Mouse (Mus musculus): Measurements from ENCODE around the gene Prcc. TPM values are rescaled to one million over a fixed set of nuclear protein-coding genes. Genes with fewer than 3 reads are reported as not detected.

The Prcc gene
- polyA plus RNA-seq, 1 experiment from 2014 or later = 16.2 TPM

- Histone ChIP-seq H3K4me1 (replicated peaks) (peaks cover 8% of the 10 kb centered on the region), H3K4me2 (peak overlapping the region; percentile 42), H3K4me3 (replicated peaks) (peak overlapping the region; percentile 58), H3K27ac (peak overlapping the region; percentile 41; the same call in 1 of the 2 replicates), H3K9me3 (no peaks in the 10 kb centered on the region), H3K27me3 (no peaks in the 10 kb centered on the region), H3K36me3 (peaks cover 62% of the 10 kb centered on the region), H3K9ac (replicated peaks) (no peak overlapping the region)
- ATAC-seq (ENCODE audit: insufficient number of reproducible peaks, insufficient read depth, low FRiP score, low TSS enrichment, low read depth) = no peak
- WGBS = 88% methylated on average over 1 of the region's 1 CpGs
These were observed 33.1 kb upstream of the Prcc start for GRCm38 (mm10) chr3:87918551-87918950.

- Histone ChIP-seq H3K9ac (replicated peaks) (no peak overlapping the region), H3K9me3 (no peaks in the 10 kb centered on the region), H3K4me2 (no peak overlapping the region), H3K4me3 (replicated peaks) (no peak overlapping the region), H3K27me3 (no peaks in the 10 kb centered on the region), H3K4me1 (replicated peaks) (peaks cover 8% of the 10 kb centered on the region), H3K27ac (no peak overlapping the region), H3K36me3 (peaks cover 53% of the 10 kb centered on the region)
- WGBS = 92% methylated on average over 1 of the region's 1 CpGs
- ATAC-seq (ENCODE audit: insufficient number of reproducible peaks, insufficient read depth, low FRiP score, low TSS enrichment, low read depth) = no peak
These were observed 31.6 kb upstream of the Prcc start for GRCm38 (mm10) chr3:87916990-87917389.

- ATAC-seq (ENCODE audit: insufficient number of reproducible peaks, insufficient read depth, low FRiP score, low TSS enrichment, low read depth) = no peak
- Histone ChIP-seq H3K4me3 (replicated peaks) (no peak overlapping the region), H3K27me3 (no peaks in the 10 kb centered on the region), H3K27ac (no peak overlapping the region), H3K4me1 (replicated peaks) (peaks cover 25% of the 10 kb centered on the region), H3K36me3 (peaks cover 49% of the 10 kb centered on the region), H3K9me3 (no peaks in the 10 kb centered on the region), H3K4me2 (no peak overlapping the region), H3K9ac (replicated peaks) (no peak overlapping the region)
- WGBS = 96% methylated on average over 10 of the region's 10 CpGs
These were observed 28.5 kb upstream of the Prcc start for GRCm38 (mm10) chr3:87913891-87914290.

- ATAC-seq (ENCODE audit: insufficient number of reproducible peaks, insufficient read depth, low FRiP score, low TSS enrichment, low read depth) = no peak
- Histone ChIP-seq H3K9me3 (no peaks in the 10 kb centered on the region), H3K4me2 (no peak overlapping the region), H3K27ac (no peak overlapping the region), H3K9ac (replicated peaks) (no peak overlapping the region), H3K4me3 (replicated peaks) (no peak overlapping the region), H3K27me3 (no peaks in the 10 kb centered on the region), H3K36me3 (peaks cover 49% of the 10 kb centered on the region), H3K4me1 (replicated peaks) (peaks cover 29% of the 10 kb centered on the region)
- 81% methylated on average over 7 of the region's 7 CpGs for WGBS
These were observed 28.1 kb upstream of the Prcc start for GRCm38 (mm10) chr3:87913491-87913890.

GRCm38 (mm10) chr3:87910573-87911141 is 25.2 kb upstream of the Prcc start:
- 5% methylated on average over 12 of the region's 12 CpGs for WGBS
- Histone ChIP-seq H3K9me3 (no peaks in the 10 kb centered on the region), H3K4me3 (replicated peaks) (peak overlapping the region; percentile 38), H3K4me1 (replicated peaks) (peaks cover 39% of the 10 kb centered on the region), H3K4me2 (peak overlapping the region; percentile 94), H3K9ac (replicated peaks) (peak overlapping the region; percentile 53), H3K27me3 (no peaks in the 10 kb centered on the region), H3K27ac (peak overlapping the region; percentile 84), H3K36me3 (peaks cover 28% of the 10 kb centered on the region)
- peak; percentile 24; the same call in 1 of the 2 replicates for ATAC-seq (ENCODE audit: insufficient number of reproducible peaks, insufficient read depth, low FRiP score, low TSS enrichment, low read depth)

GRCm38 (mm10) chr3:87909874-87910273 is 24.5 kb upstream of the Prcc start:
- peaks cover 39% of the 10 kb centered on the region for H3K4me1 ChIP-seq (replicated peaks)
- 2% methylated on average over 4 of the region's 4 CpGs for WGBS
- H3K9ac ChIP-seq (replicated peaks) = peak overlapping the region; percentile 53; the same call in 1 of the 2 replicates

GRCm38 (mm10) chr3:87909381-87909780 is 24.0 kb upstream of the Prcc start:
- Histone ChIP-seq H3K4me1 (replicated peaks) (peaks cover 39% of the 10 kb centered on the region), H3K27ac (peak overlapping the region; percentile 84), H3K4me2 (peak overlapping the region; percentile 94), H3K9me3 (no peaks in the 10 kb centered on the region), H3K9ac (replicated peaks) (no peak overlapping the region), H3K27me3 (no peaks in the 10 kb centered on the region), H3K4me3 (replicated peaks) (peak overlapping the region; percentile 38; the same call in 1 of the 2 replicates), H3K36me3 (peaks cover 15% of the 10 kb centered on the region)
- WGBS = 81% methylated on average over 2 of the region's 2 CpGs
- ATAC-seq (ENCODE audit: insufficient number of reproducible peaks, insufficient read depth, low FRiP score, low TSS enrichment, low read depth) = no peak

More at GRCm38 (mm10) chr3:87909874-87910273, 24.5 kb upstream of the Prcc start:
- no peak for ATAC-seq (ENCODE audit: insufficient number of reproducible peaks, insufficient read depth, low FRiP score, low TSS enrichment, low read depth)
- Histone ChIP-seq H3K27ac (peak overlapping the region; percentile 84), H3K27me3 (no peaks in the 10 kb centered on the region), H3K4me3 (replicated peaks) (peak overlapping the region; percentile 38), H3K4me2 (peak overlapping the region; percentile 94), H3K36me3 (peaks cover 20% of the 10 kb centered on the region), H3K9me3 (no peaks in the 10 kb centered on the region)

- H3K9me3 ChIP-seq = no peaks in the 10 kb centered on the region
- H3K36me3 ChIP-seq = peaks cover under 1% of the 10 kb centered on the region; the same call in 1 of the 2 replicates
- peaks cover 42% of the 10 kb centered on the region for H3K4me1 ChIP-seq (replicated peaks)
- WGBS = 3% methylated on average over 1 of the region's 1 CpGs
- H3K4me3 ChIP-seq (replicated peaks) = peak overlapping the region; percentile 98
- peak overlapping the region; percentile 96 for H3K27ac ChIP-seq
- no peak for ATAC-seq (ENCODE audit: insufficient number of reproducible peaks, insufficient read depth, low FRiP score, low TSS enrichment, low read depth)
- H3K4me2 ChIP-seq = peak overlapping the region; percentile 94
- peak overlapping the region; percentile 97 for H3K9ac ChIP-seq (replicated peaks)
- H3K27me3 ChIP-seq = no peaks in the 10 kb centered on the region
These were observed 22.5 kb upstream of the Prcc start for GRCm38 (mm10) chr3:87907906-87908305.

GRCm38 (mm10) chr3:87906981-87907857 is 21.8 kb upstream of the Prcc start:
- Histone ChIP-seq H3K4me3 (replicated peaks) (peak overlapping the region; percentile 98), H3K9me3 (no peaks in the 10 kb centered on the region), H3K4me1 (replicated peaks) (peaks cover 42% of the 10 kb centered on the region), H3K36me3 (no peaks in the 10 kb centered on the region), H3K4me2 (peak overlapping the region; percentile 94), H3K27me3 (no peaks in the 10 kb centered on the region), H3K9ac (replicated peaks) (peak overlapping the region; percentile 97), H3K27ac (peak overlapping the region; percentile 96)
- under 1% methylated on average over 27 of the region's 27 CpGs for WGBS
- ATAC-seq (ENCODE audit: insufficient number of reproducible peaks, insufficient read depth, low FRiP score, low TSS enrichment, low read depth) = no peak

GRCm38 (mm10) chr3:87906601-87906980 is 21.2 kb upstream of the Prcc start:
- ATAC-seq (ENCODE audit: insufficient number of reproducible peaks, insufficient read depth, low FRiP score, low TSS enrichment, low read depth) = no peak
- Histone ChIP-seq H3K4me3 (replicated peaks) (peak overlapping the region; percentile 98), H3K4me1 (replicated peaks) (peaks cover 42% of the 10 kb centered on the region), H3K9ac (replicated peaks) (peak overlapping the region; percentile 97), H3K27ac (peak overlapping the region; percentile 96), H3K27me3 (no peaks in the 10 kb centered on the region), H3K36me3 (no peaks in the 10 kb centered on the region), H3K9me3 (no peaks in the 10 kb centered on the region), H3K4me2 (peak overlapping the region; percentile 94)
- whole genome bisulfite sequencing = under 1% methylated on average over 42 of the region's 47 CpGs

GRCm38 (mm10) chr3:87905880-87906485 is 20.6 kb upstream of the Prcc start, which contains the start of gene Hdgf:
TSS of gene Hdgf (plus strand) at chr3:87906321.
- ATAC-seq (ENCODE audit: insufficient number of reproducible peaks, insufficient read depth, low FRiP score, low TSS enrichment, low read depth) = peak; percentile 88
- peak within 1 kb of the TSS; percentile 94 for H3K4me2 ChIP-seq

More at GRCm38 (mm10) chr3:87905880-87906485, 20.6 kb upstream of the Prcc start, which contains the start of gene Hdgf:
- peak within 1 kb of the TSS; percentile 98 for H3K4me3 ChIP-seq (replicated peaks)
- no peaks in the 10 kb centered on the region for H3K9me3 ChIP-seq
- H3K27ac ChIP-seq = peak within 1 kb of the TSS; percentile 96
- WGBS = under 1% methylated on average over 54 of the region's 57 CpGs
- H3K27me3 ChIP-seq = no peaks in the 10 kb centered on the region
- peaks cover 38% of the 10 kb centered on the region for H3K4me1 ChIP-seq (replicated peaks)
- H3K9ac ChIP-seq (replicated peaks) = peak within 1 kb of the TSS; percentile 97
- H3K36me3 ChIP-seq = no peaks in the 10 kb centered on the region
